Mouse (Mus musculus) limb, embryonic 14.5 days (tissue): Measurements from ENCODE around the gene Iqgap1. TPM values are rescaled to one million over a fixed set of nuclear protein-coding genes. Genes with fewer than 3 reads are reported as not detected.
A peak's percentile ranks its signal among the peaks of the same experiment; 100 is the strongest.

Source experiments
- ATAC-seq: fragments of 200-750 bp; cut with Nextera tagmentation; 2 replicates; pipeline ENCODE4 v1.8.0; 2017; ENCODE audit warnings: low read depth, moderate number of reproducible peaks, moderate TSS enrichment; ENCODE audit not compliant: low FRiP score
- DNase-seq: peaks from one replicate; pipeline ENCODE4 v3.0.0-alpha.2; 2015; ENCODE audit warnings: low spot score
- H3K27ac ChIP-seq: fragments of 300-500 bp; sonication (generic); replicated peaks from 2 replicates; pipeline ENCODE4 v1.5.1; 2014; ENCODE audit warnings: low read depth, mild to moderate bottlenecking, low read length, moderate library complexity, mixed read lengths
- H3K27me3 ChIP-seq: fragments of 300-500 bp; sonication (generic); 2 replicates; pipeline ENCODE4 v1.6.1; 2014; ENCODE audit warnings: low read length, mixed read lengths; ENCODE audit not compliant: control insufficient read depth, insufficient read depth
- H3K36me3 ChIP-seq: fragments of 300-500 bp; sonication (generic); 2 replicates; pipeline ENCODE4 v1.6.1; 2014; ENCODE audit warnings: mild to moderate bottlenecking, low read length, moderate library complexity, mixed read lengths; ENCODE audit not compliant: control insufficient read depth, insufficient read depth
- H3K4me1 ChIP-seq: fragments of 300-500 bp; sonication (generic); 2 replicates; pipeline ENCODE4 v1.6.1; 2014; ENCODE audit warnings: antibody characterized with exemption, low read length, mixed read lengths; ENCODE audit not compliant: control insufficient read depth, insufficient read depth
- H3K4me2 ChIP-seq: fragments of 300-500 bp; sonication (generic); replicated peaks from 2 replicates; pipeline ENCODE4 v1.6.1; 2014; ENCODE audit warnings: low read depth, mild to moderate bottlenecking, low read length, moderate library complexity; ENCODE audit not compliant: severe bottlenecking
- H3K4me3 ChIP-seq: fragments of 300-500 bp; sonication (generic); replicated peaks from 2 replicates; pipeline ENCODE4 v1.5.1; 2014; ENCODE audit warnings: low read length
- H3K9ac ChIP-seq: fragments of 300-500 bp; sonication (generic); 2 replicates; pipeline ENCODE4 v1.6.1; 2014; ENCODE audit warnings: mild to moderate bottlenecking, low read depth, low read length, moderate library complexity; ENCODE audit not compliant: severe bottlenecking
- H3K9me3 ChIP-seq: fragments of 300-500 bp; sonication (generic); 2 replicates; pipeline ENCODE4 v1.6.1; 2016; ENCODE audit warnings: low read length; ENCODE audit not compliant: control insufficient read depth
- POLR2A ChIP-seq: fragments of 200-500 bp; IDR thresholded peaks from 2 replicates; pipeline ENCODE4 v1.8.0; 2012; ENCODE audit warnings: inconsistent platforms, mild to moderate bottlenecking, moderate library complexity, borderline replicate concordance; ENCODE audit not compliant: insufficient read depth, insufficient read length; ENCODE audit errors: extremely low read depth
- WGBS: fragments of 180-500 bp; shearing (Covaris S2); extraction: QIAGEN DNeasy Blood & Tissue Kit; methylation state at CpG from one replicate; pipeline ENCODE4 v1.1.7; 2014; 5-methylcytosine and 5-hydroxymethylcytosine counted together
- polyA plus RNA-seq, 2 experiments: library from polyadenylated mRNA; depleted of rRNA in 1 of 2; stranded (reverse) in 1 of 2; unstranded in 1 of 2; fragments of >200 nt; fragmentation: Nextera tagmentation in 1 of 2; extraction: Ambion mirVana in 1 of 2; gene quantifications; 2 replicates each; pipeline versions ENCODE4 v1.2.1 to v1.2.3; 2012 to 2014

Iqgap1 gene
- polyA plus RNA-seq, 2 experiments: 43.9 to 93.2 TPM

DNA sequence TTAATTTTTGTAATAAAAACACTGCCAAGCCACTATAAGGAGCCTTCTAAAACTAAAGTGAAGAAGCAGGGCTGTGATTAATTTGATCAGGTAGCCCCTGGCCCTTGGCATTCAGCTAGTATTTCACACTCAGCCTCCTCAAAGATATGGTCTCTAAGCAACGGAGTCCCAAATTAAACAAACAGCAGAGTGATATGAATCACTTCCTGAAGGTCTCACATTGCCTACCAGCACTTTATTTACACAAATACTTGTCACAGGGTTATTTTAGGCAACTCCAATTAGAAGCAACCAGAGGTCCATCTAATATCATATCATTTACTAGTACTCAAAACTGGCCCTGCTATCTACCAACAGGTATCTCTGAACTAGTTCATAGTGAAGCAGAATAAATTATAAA is 36.7 kb downstream of the Iqgap1 start:
- WGBS: 32% methylated on average over 1 of the region's 1 CpGs
- H3K4me3 ChIP-seq: no peak overlapping the region
- no peaks in the 10 kb centered on the region for H3K36me3 ChIP-seq
- no peaks in the 10 kb centered on the region for H3K9me3 ChIP-seq
- H3K27ac ChIP-seq: no peak overlapping the region
- no peak for TF ChIP-seq POLR2A
- no peak for ATAC-seq
- H3K27me3 ChIP-seq: no peaks in the 10 kb centered on the region
- DNase-seq: no peak
- H3K4me2 ChIP-seq: no peak overlapping the region
- no peak overlapping the region for H3K9ac ChIP-seq
- peaks cover 13% of the 10 kb centered on the region; the same call in 1 of the 2 replicates for H3K4me1 ChIP-seq

GRCm38 (mm10) chr7:80788002-80788401 is 37.8 kb downstream of the Iqgap1 start:
- no peak overlapping the region for H3K9ac ChIP-seq

DNA sequence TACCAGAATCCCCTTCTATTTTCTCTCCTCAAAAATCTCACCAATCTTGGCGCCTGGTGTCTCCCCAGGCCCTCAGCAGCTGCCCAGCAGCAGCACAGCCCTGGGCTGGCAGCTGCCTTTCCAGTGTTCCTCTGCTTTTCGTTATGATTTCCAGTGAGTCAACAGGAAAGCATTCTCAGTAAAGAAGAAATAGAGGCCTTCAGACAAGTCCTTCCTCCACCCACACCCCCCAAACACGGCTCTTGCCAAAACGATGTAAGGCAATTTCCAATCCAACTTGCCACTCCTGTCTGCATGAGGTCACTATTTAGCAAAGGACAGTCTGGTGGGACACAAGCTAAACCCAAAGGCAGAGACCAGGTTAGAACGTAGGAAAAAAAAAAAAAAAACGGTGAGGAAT is 39.0 kb downstream of the Iqgap1 start:
- Histone ChIP-seq H3K9ac (no peak overlapping the region), H3K27ac (peak overlapping the region; percentile 52; the same call in 1 of the 2 replicates)
- no peak for ATAC-seq

More at GRCm38 (mm10) chr7:80788002-80788401, 37.8 kb downstream of the Iqgap1 start:
- TF ChIP-seq POLR2A: no peak
- ATAC-seq (no peak), DNase-seq (no peak)
- Histone ChIP-seq H3K27ac (no peak overlapping the region), H3K4me2 (no peak overlapping the region), H3K4me3 (no peak overlapping the region), H3K4me1 (peaks cover 16% of the 10 kb centered on the region; the same call in 1 of the 2 replicates), H3K27me3 (no peaks in the 10 kb centered on the region), H3K36me3 (no peaks in the 10 kb centered on the region), H3K9me3 (no peaks in the 10 kb centered on the region)
- 90% methylated on average over 7 of the region's 7 CpGs for WGBS

DNA sequence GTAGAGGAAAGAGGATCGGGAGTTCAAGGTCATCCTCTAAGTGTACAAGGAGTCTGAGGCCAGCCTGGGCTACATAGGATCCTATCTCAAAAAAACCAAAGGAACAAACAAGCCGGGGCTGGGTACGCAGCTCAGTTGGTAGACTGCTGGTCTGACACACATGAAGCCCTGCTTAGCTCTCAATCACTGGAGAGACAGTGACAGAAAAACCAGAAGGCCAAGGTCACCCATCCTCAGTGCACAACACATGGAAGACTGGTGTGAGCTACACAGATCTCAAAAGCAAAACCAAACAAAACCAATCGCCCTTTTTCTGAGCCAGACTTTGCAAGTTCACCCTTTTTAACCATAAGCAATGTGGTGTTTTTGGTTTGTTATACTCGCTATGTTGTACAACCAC is 41.9 kb downstream of the Iqgap1 start:
- no peak for TF ChIP-seq POLR2A
- H3K27me3 ChIP-seq: no peaks in the 10 kb centered on the region
- DNase-seq (no peak), ATAC-seq (no peak)
- H3K9me3 ChIP-seq: no peaks in the 10 kb centered on the region
- H3K9ac ChIP-seq: no peak overlapping the region
- no peak overlapping the region for H3K4me2 ChIP-seq
- H3K27ac ChIP-seq: no peak overlapping the region
- H3K4me1 ChIP-seq: peaks cover 14% of the 10 kb centered on the region
- H3K36me3 ChIP-seq: no peaks in the 10 kb centered on the region
- 89% methylated on average over 5 of the region's 5 CpGs for WGBS
- H3K4me3 ChIP-seq: no peak overlapping the region

More for the DNA sequence above, 39.0 kb downstream of the Iqgap1 start:
- 51% methylated on average over 6 of the region's 6 CpGs for WGBS
- H3K36me3 ChIP-seq: no peaks in the 10 kb centered on the region
- no peaks in the 10 kb centered on the region for H3K9me3 ChIP-seq
- no peak overlapping the region for H3K4me3 ChIP-seq
- TF ChIP-seq POLR2A: no peak
- 0 out of 2 replicates have a peak overlapping the region, but pooled peaks have one; percentile 7 for H3K4me2 ChIP-seq
- H3K4me1 ChIP-seq: peaks cover 16% of the 10 kb centered on the region; the same call in 1 of the 2 replicates
- DNase-seq: peak; percentile 13
- no peaks in the 10 kb centered on the region for H3K27me3 ChIP-seq

DNA sequence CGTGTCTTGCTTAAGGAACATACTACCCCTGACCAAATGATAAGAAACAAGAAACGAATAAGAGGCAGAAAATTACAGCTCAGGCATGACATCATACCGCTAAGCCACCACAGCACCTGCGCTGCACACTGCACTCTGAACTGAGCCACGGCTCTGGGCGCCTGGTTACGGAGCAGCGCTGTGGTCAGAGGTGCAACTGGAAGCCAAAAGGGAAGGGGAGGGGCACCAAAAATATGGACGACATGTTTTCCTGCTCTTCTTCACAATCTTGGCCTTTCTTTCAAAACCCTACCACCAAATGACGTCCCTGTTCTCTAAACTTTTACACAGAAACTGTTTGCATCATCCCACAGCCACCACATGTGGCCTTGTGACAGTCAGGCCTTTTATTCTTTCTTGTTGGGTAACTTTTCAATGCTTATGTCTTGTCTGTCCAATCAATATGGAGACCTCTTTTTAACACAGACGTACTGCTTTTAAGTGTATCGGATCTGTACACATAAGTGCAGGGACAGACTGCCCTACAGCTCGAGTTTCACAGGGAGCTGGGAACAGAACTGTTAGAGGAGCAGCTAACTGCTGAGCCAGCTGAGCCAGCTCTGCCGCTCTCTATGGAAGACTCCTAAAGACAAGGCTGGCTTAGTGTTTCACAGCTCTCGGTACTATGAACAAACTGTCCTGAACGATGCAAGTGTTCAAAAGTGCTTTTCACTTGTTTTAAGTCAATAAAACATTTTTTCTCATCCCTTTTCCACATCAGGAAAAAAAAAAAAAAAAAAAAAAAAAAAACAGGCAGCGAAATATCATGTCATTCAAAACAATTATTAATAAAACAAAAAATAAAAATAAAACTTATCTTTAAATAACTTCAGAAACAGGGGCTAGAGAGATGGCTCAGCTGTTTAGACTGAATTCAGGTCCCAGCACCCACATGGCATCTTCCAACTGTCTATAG is 43.3 kb downstream of the Iqgap1 start:
- ATAC-seq (no peak), DNase-seq (no peak)
- Histone ChIP-seq H3K27ac (no peak overlapping the region), H3K36me3 (no peaks in the 10 kb centered on the region), H3K4me3 (no peak overlapping the region), H3K9me3 (no peaks in the 10 kb centered on the region), H3K27me3 (no peaks in the 10 kb centered on the region), H3K9ac (no peak overlapping the region), H3K4me2 (no peak overlapping the region), H3K4me1 (peaks cover 14% of the 10 kb centered on the region)
- WGBS: 59% methylated on average over 17 of the region's 17 CpGs
- TF ChIP-seq POLR2A: no peak
